Mouse (Mus musculus) forebrain, postnatal 0 days (tissue): ENCODE measurements around the gene Ralgps1. TPM values are rescaled to one million over a fixed set of nuclear protein-coding genes. Genes with fewer than 3 reads are reported as not detected.

Source experiments
- ATAC-seq: fragments of 200-750 bp; cut with Nextera tagmentation; 2 replicates; pipeline ENCODE4 v1.8.0; 2017; ENCODE audit warnings: mild to moderate bottlenecking, moderate library complexity
- DNase-seq: peaks from one replicate; pipeline ENCODE4 v3.0.0-alpha.2; 2015
- H3K27ac ChIP-seq: fragments of 300-500 bp; sonication (generic); 2 replicates; pipeline ENCODE4 v1.5.1; 2014; ENCODE audit warnings: low read depth, mild to moderate bottlenecking, antibody characterized with exemption, low read length, moderate library complexity, mixed read lengths
- H3K27me3 ChIP-seq: fragments of 300-500 bp; sonication (generic); 2 replicates; pipeline ENCODE4 v1.6.1; 2014; ENCODE audit warnings: mild to moderate bottlenecking, low read length, mixed read lengths; ENCODE audit not compliant: insufficient read depth
- H3K36me3 ChIP-seq: fragments of 300-500 bp; sonication (generic); 2 replicates; pipeline ENCODE4 v1.6.1; 2014; ENCODE audit warnings: mild to moderate bottlenecking, moderate library complexity; ENCODE audit not compliant: insufficient read depth
- H3K4me1 ChIP-seq: fragments of 300-500 bp; sonication (generic); 2 replicates; pipeline ENCODE4 v1.6.1; 2014; ENCODE audit warnings: antibody characterized with exemption; ENCODE audit not compliant: insufficient read depth
- H3K4me2 ChIP-seq: fragments of 300-500 bp; sonication (generic); 2 replicates; pipeline ENCODE4 v1.6.1; 2014; ENCODE audit warnings: low read depth, mild to moderate bottlenecking, moderate library complexity
- H3K4me3 ChIP-seq: fragments of 300-500 bp; sonication (generic); 2 replicates; pipeline ENCODE4 v1.5.1; 2014; ENCODE audit warnings: low read depth, low read length, mixed read lengths
- H3K9ac ChIP-seq: fragments of 300-500 bp; sonication (generic); 2 replicates; pipeline ENCODE4 v1.6.1; 2014; ENCODE audit warnings: mild to moderate bottlenecking
- H3K9me3 ChIP-seq: fragments of 300-500 bp; sonication (generic); 2 replicates; pipeline ENCODE4 v1.6.1; 2016; ENCODE audit warnings: low read length
- CTCF ChIP-seq: sonication (generic); IDR thresholded peaks from 2 replicates; pipeline ENCODE4 v1.5.1; 2016; ENCODE audit warnings: antibody characterized with exemption, control low read depth, low read depth
- WGBS: fragments of 180-500 bp; shearing (Covaris S2); extraction: QIAGEN DNeasy Blood & Tissue Kit; methylation state at CpG from one replicate; pipeline ENCODE4 v1.1.7; 2014; 5-methylcytosine and 5-hydroxymethylcytosine counted together
- polyA plus RNA-seq: library from polyadenylated mRNA; unstranded; fragments of >200 nt; fragmentation: Nextera tagmentation; extraction: Ambion mirVana; gene quantifications from 2 replicates; pipeline ENCODE4 v1.2.1, GENCODE M21; 2015
- total RNA-seq: library from RNA; depleted of rRNA; stranded (reverse); fragments of >200 nt; gene quantifications from 2 replicates; pipeline ENCODE4 v1.2.3, GENCODE M21; 2014

The Ralgps1 gene
- total and polyA plus RNA-seq, 2 experiments from 2014 or later = 24.6 to 66.9 TPM

GRCm38 (mm10) chr2:33225921-33226320, 145.4 kb downstream of the Ralgps1 start:
- Histone ChIP-seq H3K9ac (no peak overlapping the region), H3K4me3 (no peak overlapping the region), H3K9me3 (no peaks in the 10 kb centered on the region), H3K36me3 (peaks cover 5% of the 10 kb centered on the region; the same call in 1 of the 2 replicates), H3K4me2 (no peak overlapping the region), H3K27me3 (no peaks in the 10 kb centered on the region), H3K27ac (no peak overlapping the region), H3K4me1 (no peaks in the 10 kb centered on the region)
- no peak for TF ChIP-seq CTCF
- ATAC-seq = no peak
- no peak for DNase-seq
- WGBS = 92% methylated on average over 7 of the region's 7 CpGs

- no peak overlapping the region for H3K27ac ChIP-seq
- no peak for TF ChIP-seq CTCF
- no peak for ATAC-seq
Measured at GRCm38 (mm10) chr2:33223656-33224358, 147.5 kb downstream of the Ralgps1 start.

GRCm38 (mm10) chr2:33222480-33222879, 148.8 kb downstream of the Ralgps1 start:
- no peak overlapping the region for H3K27ac ChIP-seq
- H3K4me1 ChIP-seq = no peaks in the 10 kb centered on the region

More at GRCm38 (mm10) chr2:33223656-33224358, 147.5 kb downstream of the Ralgps1 start:
- H3K27me3 ChIP-seq = no peaks in the 10 kb centered on the region
- no peak for DNase-seq
- no peak overlapping the region for H3K9ac ChIP-seq
- no peaks in the 10 kb centered on the region for H3K9me3 ChIP-seq
- no peak overlapping the region for H3K4me2 ChIP-seq
- no peaks in the 10 kb centered on the region for H3K4me1 ChIP-seq
- 59% methylated on average over 10 of the region's 10 CpGs for WGBS
- H3K36me3 ChIP-seq = peaks cover 5% of the 10 kb centered on the region; the same call in 1 of the 2 replicates
- no peak overlapping the region for H3K4me3 ChIP-seq

GRCm38 (mm10) chr2:33221339-33221900, 149.9 kb downstream of the Ralgps1 start:
- 92% methylated on average over 11 of the region's 11 CpGs for WGBS
- Histone ChIP-seq H3K27me3 (no peaks in the 10 kb centered on the region), H3K36me3 (no peaks in the 10 kb centered on the region), H3K4me2 (no peak overlapping the region), H3K27ac (no peak overlapping the region), H3K9ac (no peak overlapping the region), H3K9me3 (no peaks in the 10 kb centered on the region), H3K4me1 (peaks cover 3% of the 10 kb centered on the region; the same call in 1 of the 2 replicates), H3K4me3 (no peak overlapping the region)
- DNase-seq (no peak), ATAC-seq (no peak)
- no peak for TF ChIP-seq CTCF

More at GRCm38 (mm10) chr2:33222480-33222879, 148.8 kb downstream of the Ralgps1 start:
- no peak overlapping the region for H3K9ac ChIP-seq
- no peak for TF ChIP-seq CTCF
- H3K4me3 ChIP-seq = no peak overlapping the region
- no peaks in the 10 kb centered on the region for H3K36me3 ChIP-seq
- no peak for DNase-seq
- ATAC-seq = no peak
- 77% methylated on average over 6 of the region's 6 CpGs for WGBS
- H3K4me2 ChIP-seq = no peak overlapping the region
- no peaks in the 10 kb centered on the region for H3K9me3 ChIP-seq
- H3K27me3 ChIP-seq = no peaks in the 10 kb centered on the region

GRCm38 (mm10) chr2:33220674-33221338, 150.5 kb downstream of the Ralgps1 start:
- Histone ChIP-seq H3K4me2 (no peak overlapping the region), H3K27ac (no peak overlapping the region)
- DNase-seq = no peak

GRCm38 (mm10) chr2:33220246-33220645, 151.0 kb downstream of the Ralgps1 start:
- no peak for ATAC-seq
- 72% methylated on average over 6 of the region's 6 CpGs for WGBS
- Histone ChIP-seq H3K36me3 (no peaks in the 10 kb centered on the region), H3K4me3 (no peak overlapping the region), H3K9ac (no peak overlapping the region), H3K4me2 (no peak overlapping the region), H3K27me3 (no peaks in the 10 kb centered on the region), H3K9me3 (no peaks in the 10 kb centered on the region), H3K27ac (no peak overlapping the region), H3K4me1 (peaks cover 4% of the 10 kb centered on the region)
- DNase-seq = no peak
- TF ChIP-seq CTCF = no peak

More at GRCm38 (mm10) chr2:33220674-33221338, 150.5 kb downstream of the Ralgps1 start:
- H3K9ac ChIP-seq = no peak overlapping the region
- H3K9me3 ChIP-seq = no peaks in the 10 kb centered on the region
- no peaks in the 10 kb centered on the region for H3K27me3 ChIP-seq
- peaks cover 4% of the 10 kb centered on the region for H3K4me1 ChIP-seq
- no peaks in the 10 kb centered on the region for H3K36me3 ChIP-seq
- no peak for TF ChIP-seq CTCF
- ATAC-seq = no peak
- 87% methylated on average over 10 of the region's 10 CpGs for WGBS
- no peak overlapping the region for H3K4me3 ChIP-seq

- H3K4me1 ChIP-seq = peaks cover 4% of the 10 kb centered on the region
- no peak overlapping the region for H3K9ac ChIP-seq
- no peaks in the 10 kb centered on the region for H3K27me3 ChIP-seq
- H3K36me3 ChIP-seq = no peaks in the 10 kb centered on the region
- TF ChIP-seq CTCF = no peak
- ATAC-seq (no peak), DNase-seq (no peak)
- no peak overlapping the region for H3K4me3 ChIP-seq
- no peak overlapping the region for H3K4me2 ChIP-seq
- no peak overlapping the region for H3K27ac ChIP-seq
- WGBS = 86% methylated on average over 4 of the region's 4 CpGs
- H3K9me3 ChIP-seq = no peaks in the 10 kb centered on the region
Measured at GRCm38 (mm10) chr2:33219637-33220036, 151.6 kb downstream of the Ralgps1 start.
